Mouse (Mus musculus): ENCODE data around the gene Qtrt1.

- TF ChIP-seq POLR2A (IDR thresholded peaks at IDR 0.05; ENCODE audit: borderline replicate concordance, extremely low read depth, low read depth, low read length) (no peak), CTCF (IDR thresholded peaks at IDR 0.05; ENCODE audit: insufficient read depth, low read length) (no peak)
These were observed 43.6 kb downstream of the Qtrt1 start for GRCm38 (mm10) chr9:21455103-21455770.

Data from lung, adult 2 months (tissue).